Mouse (Mus musculus): ENCODE data around the gene Mier1.

GRCm38 (mm10) chr4:103095921-103096320, 18.3 kb upstream of the Mier1 start:
- TF ChIP-seq CTCF (IDR thresholded peaks at IDR 0.05; ENCODE audit: control insufficient read depth, insufficient read depth, low read length) = no peak
- no peak for TF ChIP-seq POLR2A (IDR thresholded peaks at IDR 0.05; ENCODE audit: borderline replicate concordance, control insufficient read depth, low read depth, low read length)
